Mouse (Mus musculus): ENCODE measurements around the gene Epo. TPM values are rescaled to one million over a fixed set of nuclear protein-coding genes. Genes with fewer than 3 reads are reported as not detected.

Epo gene
- total and polyA plus RNA-seq, 3 experiments: not detected

DNA sequence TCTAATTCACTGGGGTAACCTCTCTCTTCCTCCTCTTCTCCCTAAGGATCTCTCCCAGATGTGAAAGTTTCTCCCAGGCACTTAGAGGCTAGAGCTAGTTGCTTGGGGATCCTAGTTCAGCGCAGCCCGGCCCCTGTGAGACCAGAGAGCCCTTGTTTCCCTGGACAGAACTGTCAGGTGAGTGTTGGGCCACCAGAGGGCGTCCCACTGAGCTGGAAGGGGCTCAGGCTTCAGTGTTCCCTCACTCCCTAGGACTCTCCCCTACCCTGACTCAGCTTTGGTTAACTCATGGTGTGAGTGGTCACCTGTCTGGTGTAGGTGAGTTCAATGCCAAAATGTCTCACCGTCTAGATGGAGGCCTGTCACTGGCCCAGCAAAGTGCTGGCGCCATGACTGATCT, 14.6 kb downstream of the Epo start, which contains the start of gene Gigyf1:
TSS of gene Gigyf1 (plus strand) at position 113 of the 400 bp plus-strand sequence.
- no peak within 1 kb of the TSS for H3K9ac ChIP-seq (ENCODE audit: insufficient read depth, low read depth)
- peaks cover 9% of the 10 kb centered on the region for H3K79me2 ChIP-seq (replicated peaks; ENCODE audit: control insufficient read depth, extremely low read depth, insufficient read depth, poor library complexity, severe bottlenecking)
- no peaks in the 10 kb centered on the region for H3K27me3 ChIP-seq (replicated peaks)
- peaks cover 54 to 86% of the 10 kb centered on the region in 2 experiments for H3K36me3 ChIP-seq (replicated peaks in 1 of 2; ENCODE audit: control insufficient read depth in 1 of 2, insufficient read depth in 1 of 2, low read length in 1 of 2)
- H3K4me2 ChIP-seq (ENCODE audit: insufficient read depth, low read depth, poor library complexity, severe bottlenecking): no peak within 1 kb of the TSS
- TF ChIP-seq RAD21 (IDR thresholded peaks at IDR 0.05; ENCODE audit: low read depth, low read length): peak; percentile 19
- peak; percentile 56 for TF ChIP-seq SMC3 (IDR thresholded peaks at IDR 0.05; ENCODE audit: low read depth, low read length)
- no peak for TF ChIP-seq NRF1 (IDR thresholded peaks at IDR 0.05; ENCODE audit: low read depth, low read length)
- TF ChIP-seq CTCF (conservative IDR thresholded peaks at IDR 0.05 in 1 of 2, IDR thresholded peaks at IDR 0.05 in 1 of 2; ENCODE audit: low read depth in 2 of 2, low read length in 2 of 2): peak; percentile 18 to 58; a peak in 2 of 4 replicates
- no peak for TF ChIP-seq IRF4 (IDR thresholded peaks at IDR 0.05; ENCODE audit: low read depth, low read length)
- TF ChIP-seq USF2 (conservative IDR thresholded peaks at IDR 0.05; ENCODE audit: low read depth, low read length): no peak
- peaks cover 0 to 11% of the 10 kb centered on the region in 2 experiments; a peak in 2 of 4 replicates for H3K4me1 ChIP-seq (ENCODE audit: control insufficient read depth in 1 of 2, insufficient read depth in 2 of 2)
- H3K4me3 ChIP-seq (replicated peaks in 1 of 3; ENCODE audit: low read depth in 2 of 3, low read length in 2 of 3, poor library complexity in 1 of 3): no peak within 1 kb of the TSS
- H3K27ac ChIP-seq (ENCODE audit: insufficient read depth, low read depth): no peak within 1 kb of the TSS
- DNase-seq (ENCODE audit: extremely low read depth): peak; percentile 29
- dilution Hi-C loops (cut with MboI; ENCODE audit: extremely low pct_ligation_motif_present, extremely low pct_unique_long_range_greater_than_20kb, low sequenced_read_pairs): no loop called here
- in situ Hi-C loops (cut with MboI; ENCODE audit: low pct_ligation_motif_present, low pct_unique_long_range_greater_than_20kb, low sequenced_read_pairs): loop anchor here (25.0 kb wide), 1 partner anchor 244 kb away; no protein-coding TSS in a partner anchor
- no peaks in the 10 kb centered on the region for H3K9me3 ChIP-seq (replicated peaks; ENCODE audit: low read length)

DNA sequence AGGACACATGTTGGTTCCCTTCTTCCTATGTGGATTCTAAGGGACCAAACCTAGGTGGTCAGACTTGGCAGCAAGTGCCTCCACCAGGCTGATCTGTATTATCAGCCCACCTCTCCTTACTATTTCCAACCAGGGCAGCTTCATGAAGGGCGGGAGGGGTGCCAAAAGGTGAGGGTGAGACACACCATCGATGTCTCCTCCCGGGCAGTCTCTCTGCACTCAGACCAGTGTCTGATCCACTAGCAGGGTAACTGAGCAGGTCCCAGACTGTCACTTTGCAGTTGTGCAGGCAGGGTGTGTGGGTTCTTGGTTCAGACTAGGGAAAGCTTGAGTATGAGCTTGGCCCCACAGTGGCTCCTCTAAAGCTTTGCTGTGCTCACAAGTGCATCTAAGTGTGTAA, 18.2 kb downstream of the Epo start:
- Histone ChIP-seq H3K36me3 (replicated peaks in 1 of 2; ENCODE audit: control insufficient read depth in 1 of 2, insufficient read depth in 1 of 2, low read length in 1 of 2) (peaks cover 18 to 63% of the 10 kb centered on the region in 2 experiments), H3K4me1 (ENCODE audit: control insufficient read depth in 1 of 2, insufficient read depth in 2 of 2) (peaks cover 3 to 29% of the 10 kb centered on the region in 2 experiments; a peak in 3 of 4 replicates), H3K27ac (ENCODE audit: insufficient read depth, low read depth) (no peak overlapping the region), H3K9me3 (replicated peaks; ENCODE audit: low read length) (no peaks in the 10 kb centered on the region), H3K9ac (ENCODE audit: insufficient read depth, low read depth) (no peak overlapping the region), H3K4me3 (replicated peaks in 1 of 3; ENCODE audit: low read depth in 2 of 3, low read length in 2 of 3, poor library complexity in 1 of 3) (no peak overlapping the region), H3K79me2 (replicated peaks; ENCODE audit: control insufficient read depth, extremely low read depth, insufficient read depth, poor library complexity, severe bottlenecking) (peaks cover 26% of the 10 kb centered on the region), H3K4me2 (ENCODE audit: insufficient read depth, low read depth, poor library complexity, severe bottlenecking) (no peak overlapping the region), H3K27me3 (replicated peaks) (no peaks in the 10 kb centered on the region)
- dilution Hi-C loops (cut with MboI; ENCODE audit: extremely low pct_ligation_motif_present, extremely low pct_unique_long_range_greater_than_20kb, low sequenced_read_pairs): no loop called here
- in situ Hi-C loops (cut with MboI; ENCODE audit: low pct_ligation_motif_present, low pct_unique_long_range_greater_than_20kb, low sequenced_read_pairs): loop anchor here (25.0 kb wide), 1 partner anchor 247 kb away; no protein-coding TSS in a partner anchor
- TF ChIP-seq ZNF384 (IDR thresholded peaks at IDR 0.05; ENCODE audit: low read depth, low read length): no peak
- TF ChIP-seq PAX5 (IDR thresholded peaks at IDR 0.05; ENCODE audit: low read length): no peak
- TF ChIP-seq MAZ (IDR thresholded peaks at IDR 0.05; ENCODE audit: low read depth, low read length): no peak
- no peak for TF ChIP-seq TBP (conservative IDR thresholded peaks at IDR 0.05; ENCODE audit: low read depth, low read length)
- no peak for TF ChIP-seq KAT2A (IDR thresholded peaks at IDR 0.05; ENCODE audit: insufficient replicate concordance, low read length)
- no peak for TF ChIP-seq ZMIZ1 (IDR thresholded peaks at IDR 0.05; ENCODE audit: low read depth, low read length)
- no peak for TF ChIP-seq TCF12 (IDR thresholded peaks at IDR 0.05; ENCODE audit: low read depth, low read length)
- no peak for TF ChIP-seq IRF4 (IDR thresholded peaks at IDR 0.05; ENCODE audit: low read depth, low read length)
- no peak for TF ChIP-seq MXI1 (IDR thresholded peaks at IDR 0.05; ENCODE audit: low read depth, low read length)
- no peak for TF ChIP-seq JUN (IDR thresholded peaks at IDR 0.05; ENCODE audit: insufficient read depth, low read depth, low read length)
- no peak for TF ChIP-seq ZKSCAN1 (IDR thresholded peaks at IDR 0.05; ENCODE audit: borderline replicate concordance, low read depth, low read length)
- no peak for TF ChIP-seq EP300 (IDR thresholded peaks at IDR 0.05; ENCODE audit: low read length)
- no peak for TF ChIP-seq CHD1 (IDR thresholded peaks at IDR 0.05; ENCODE audit: low read depth, low read length)
- no peak for TF ChIP-seq MEF2A (IDR thresholded peaks at IDR 0.05; ENCODE audit: borderline replicate concordance, low read depth, low read length)
- no peak for TF ChIP-seq GABPA (IDR thresholded peaks at IDR 0.05; ENCODE audit: insufficient replicate concordance, low read depth, low read length)
- no peak for TF ChIP-seq MAX (IDR thresholded peaks at IDR 0.05; ENCODE audit: low read length)
- TF ChIP-seq CTCF (conservative IDR thresholded peaks at IDR 0.05 in 1 of 2, IDR thresholded peaks at IDR 0.05 in 1 of 2; ENCODE audit: low read depth in 2 of 2, low read length in 2 of 2): no peak
- no peak for DNase-seq (ENCODE audit: extremely low read depth)
